Mouse (Mus musculus) neural tube, embryonic 15.5 days (tissue): Measurements from ENCODE around the gene Phf12. TPM values are rescaled to one million over a fixed set of nuclear protein-coding genes. Genes with fewer than 3 reads are reported as not detected.

ENCODE experiments used
- microRNA counts: library from miRNA; unstranded; fragments of <30 nt; microRNA quantifications from one replicate; lab custom pipeline; 2016
- microRNA-seq: library from miRNA; unstranded; fragments of <30 nt; microRNA quantifications from one replicate; pipeline ENCODE4, GENCODE M21; 2017
- polyA plus RNA-seq: library from polyadenylated mRNA; unstranded; fragments of >200 nt; fragmentation: Nextera tagmentation; extraction: Ambion mirVana; gene quantifications from 2 replicates; pipeline ENCODE4 v1.2.1, GENCODE M21; 2015

Phf12 gene
- polyA plus RNA-seq, 1 experiment from 2014 or later = 14.6 TPM

MicroRNAs encoded within 50 kb of the gene (microRNA counts, 519-probe panel; counts per million panel counts)
- microRNA mmu-miR-144 (lab: Ali Mortazavi, UCI) = 3,199 counts per million, percentile 78 among the panel's probes with 10 or more counts
- 2,799 counts per million, percentile 66 among the panel's probes with 10 or more counts for microRNA mmu-miR-451 (lab: Ali Mortazavi, UCI)

Small RNA genes lying within 50 kb of the gene (microRNA-seq; reads per million reads assigned to microRNA genes)
- 24.2 reads per million, percentile 33 among the genes with 10 or more reads in this experiment for gene Mir144
- gene Mir451a = not detected
- not detected for gene Mir451b

Other genes starting within 250 kb of the Phf12 start
- 39.6 and 40.8 TPM in 2 replicates for gene Myo18a, start 219.5 kb upstream of the Phf12 start, polyA plus RNA-seq
- gene Gm10277, start 195.0 kb upstream of the Phf12 start, polyA plus RNA-seq = 1.5 and 1.8 TPM in 2 replicates
- gene Pipox, start 88.7 kb upstream of the Phf12 start, polyA plus RNA-seq = 5.4 and 5.5 TPM in 2 replicates
- gene Sez6, start 52.0 kb upstream of the Phf12 start, polyA plus RNA-seq = 101 and 123 TPM in 2 replicates
- gene Dhrs13, start 49.5 kb downstream of the Phf12 start, polyA plus RNA-seq = 48.2 and 55.3 TPM in 2 replicates
- 121 and 132 TPM in 2 replicates for gene Flot2, start 55.2 kb downstream of the Phf12 start, polyA plus RNA-seq
- gene Eral1, start 97.6 kb downstream of the Phf12 start, polyA plus RNA-seq = 30.1 and 30.9 TPM in 2 replicates
- 22.2 and 24.2 TPM in 2 replicates for gene Fam222b, start 111.9 kb downstream of the Phf12 start, polyA plus RNA-seq
- 82.1 and 85.4 TPM in 2 replicates for gene Traf4, start 182.8 kb downstream of the Phf12 start, polyA plus RNA-seq
- 7.0 and 9.7 TPM in 2 replicates for gene Nek8, start 193.9 kb downstream of the Phf12 start, polyA plus RNA-seq
- 19.3 and 20.0 TPM in 2 replicates for gene Tlcd1, start 194.0 kb downstream of the Phf12 start, polyA plus RNA-seq
- gene Rpl23a, start 200.8 kb downstream of the Phf12 start, polyA plus RNA-seq = 774 and 869 TPM in 2 replicates
- 66.1 and 71.0 TPM in 2 replicates for gene Rab34, start 205.7 kb downstream of the Phf12 start, polyA plus RNA-seq
- gene Proca1, start 210.6 kb downstream of the Phf12 start, polyA plus RNA-seq = 3.3 and 4.8 TPM in 2 replicates